9 mouse cellular contexts compared by ENCODE assay signal in genomic region chr19:17836566-17837470, GRCm38 (mm10). TPM values are rescaled to one million over a fixed set of nuclear protein-coding genes. Genes with fewer than 3 reads are reported as not detected.
DNase-seq lines count a peak whose midpoint lies in the region; ATAC-seq and TF ChIP-seq lines count a peak whose summit lies in the region.
"Had no signal": no experiment of that assay in that cellular context is flagged by ENCODE, and none has a peak within 500 bp of the region (broad histone marks: within the 10 kb centered on the region; RNA-seq: fewer than 3 reads in every experiment).

No protein-coding gene starts in this region.

- H3K4me2 ChIP-seq in intestine, postnatal 0 days (replicated peaks; ENCODE audit: low read depth), result peak overlapping the region; percentile 87
- peak overlapping the region; percentile 90 for H3K4me2 ChIP-seq in neural tube, embryonic 12.5 days (replicated peaks)

- TF ChIP-seq CTCF in left cerebral cortex, adult 2 months (IDR thresholded peaks at IDR 0.05), result no peak; the same call in 1 of the 2 replicates
- no peak for TF ChIP-seq CTCF in intestine, postnatal 0 days (IDR thresholded peaks at IDR 0.05; ENCODE audit: low read depth)
- no peak for TF ChIP-seq CTCF in liver, adult 2 months (IDR thresholded peaks at IDR 0.05; ENCODE audit: low read depth, low read length)

- DNase-seq in left cerebral cortex, adult 2 months (ENCODE audit: extremely low spot score in 1 of 2, low spot score in 2 of 2), result peak; percentile 27 to 37
- no peak for DNase-seq in left cerebral cortex, adult 11 months (ENCODE audit: low spot score)
- DNase-seq in embryonic facial prominence, embryonic 10.5 days (ENCODE audit: low spot score), result peak; percentile 78
- peak; percentile 36 to 60 for DNase-seq in heart, adult 18-20 months
- DNase-seq in liver, adult 2 months (ENCODE audit: extremely low read depth, low read depth, low spot score), result peak; percentile 73
- DNase-seq in yolk sac, embryonic 10.5 days (ENCODE audit: low spot score), result peak; percentile 72

- ATAC-seq in intestine, postnatal 0 days, result peak; percentile 66
- peak; percentile 91 for ATAC-seq in neural tube, embryonic 12.5 days (ENCODE audit: low FRiP score, low read depth)

- intact Hi-C loops in left cerebral cortex, adult 2 months (cut with DNase I), result no loop called here

- H3K27ac ChIP-seq in left cerebral cortex, adult 2 months, result peak overlapping the region; percentile 67
- H3K27ac ChIP-seq in embryonic facial prominence, embryonic 10.5 days (replicated peaks), result peak overlapping the region; percentile 92
- peak overlapping the region; percentile 80 for H3K27ac ChIP-seq in intestine, postnatal 0 days (ENCODE audit: low read depth, low read length)
- peak overlapping the region; percentile 64 for H3K27ac ChIP-seq in liver, adult 2 months (replicated peaks; ENCODE audit: insufficient read depth, low read depth, low read length)
- H3K27ac ChIP-seq in neural tube, embryonic 12.5 days, result peak overlapping the region; percentile 50

- peaks cover 15% of the 10 kb centered on the region for H3K27me3 ChIP-seq in embryonic facial prominence, embryonic 10.5 days (replicated peaks; ENCODE audit: low read depth, poor library complexity, severe bottlenecking)
- H3K27me3 ChIP-seq in intestine, postnatal 0 days (replicated peaks; ENCODE audit: control insufficient read depth, insufficient read depth, low read length), result no peaks in the 10 kb centered on the region
- no peaks in the 10 kb centered on the region for H3K27me3 ChIP-seq in liver, adult 2 months (ENCODE audit: control insufficient read depth, insufficient read depth, low read length)
- H3K27me3 ChIP-seq in neural tube, embryonic 12.5 days (replicated peaks), result peaks cover 11% of the 10 kb centered on the region; the same call in 1 of the 2 replicates

- H3K4me3 ChIP-seq in left cerebral cortex, adult 2 months, result peak overlapping the region; percentile 69
- peak overlapping the region; percentile 84 for H3K4me3 ChIP-seq in embryonic facial prominence, embryonic 10.5 days
- H3K4me3 ChIP-seq in intestine, postnatal 0 days (ENCODE audit: low read depth, low read length), result peak overlapping the region; percentile 77
- H3K4me3 ChIP-seq in liver, adult 2 months (ENCODE audit: insufficient read depth, low read depth, low read length), result peak overlapping the region; percentile 66
- peak overlapping the region; percentile 72 for H3K4me3 ChIP-seq in neural tube, embryonic 12.5 days

- H3K79me2 ChIP-seq in liver, adult 2 months (ENCODE audit: control insufficient read depth, insufficient read depth, low read length), result peaks cover 2% of the 10 kb centered on the region; the same call in 1 of the 2 replicates

- H3K9ac ChIP-seq in intestine, postnatal 0 days (ENCODE audit: low read depth, low read length), result peak overlapping the region; percentile 79
- H3K9ac ChIP-seq in liver, adult 2 months (ENCODE audit: low read depth, low read length), result peak overlapping the region; percentile 87
- peak overlapping the region; percentile 77 for H3K9ac ChIP-seq in neural tube, embryonic 12.5 days

- WGBS in embryonic facial prominence, embryonic 10.5 days, result under 1% methylated on average over 72 of the region's 72 CpGs
- WGBS in intestine, postnatal 0 days, result under 1% methylated on average over 72 of the region's 72 CpGs
- under 1% methylated on average over 71 of the region's 72 CpGs for WGBS in liver, adult 2 months
- WGBS in neural tube, embryonic 12.5 days, result under 1% methylated on average over 72 of the region's 72 CpGs

- TF ChIP-seq POLR2A in liver, adult 2 months (IDR thresholded peaks at IDR 0.05; ENCODE audit: extremely low read depth, insufficient read depth, low read length), result no peak

- H3K4me1 ChIP-seq in embryonic facial prominence, embryonic 10.5 days, result peaks cover 39% of the 10 kb centered on the region
- 0 out of 2 replicates have a peak, but pooled peaks cover 5% of the 10 kb centered on the region for H3K4me1 ChIP-seq in intestine, postnatal 0 days (replicated peaks; ENCODE audit: control insufficient read depth, insufficient read depth, low read length)
- no peaks in the 10 kb centered on the region for H3K4me1 ChIP-seq in liver, adult 2 months (ENCODE audit: control insufficient read depth, insufficient read depth, low read length)
- H3K4me1 ChIP-seq in neural tube, embryonic 12.5 days, result peaks cover 15% of the 10 kb centered on the region

- no peaks in the 10 kb centered on the region for H3K9me3 ChIP-seq in embryonic facial prominence, embryonic 10.5 days
- H3K9me3 ChIP-seq in intestine, postnatal 0 days (ENCODE audit: control insufficient read depth), result no peaks in the 10 kb centered on the region
- H3K9me3 ChIP-seq in neural tube, embryonic 12.5 days, result no peaks in the 10 kb centered on the region

- no peaks in the 10 kb centered on the region for H3K36me3 ChIP-seq in embryonic facial prominence, embryonic 10.5 days (replicated peaks)
- no peaks in the 10 kb centered on the region for H3K36me3 ChIP-seq in intestine, postnatal 0 days (ENCODE audit: control insufficient read depth, insufficient read depth)
- no peaks in the 10 kb centered on the region for H3K36me3 ChIP-seq in liver, adult 2 months (ENCODE audit: control insufficient read depth, insufficient read depth, low read length)
- no peaks in the 10 kb centered on the region for H3K36me3 ChIP-seq in neural tube, embryonic 12.5 days

RNA-seq across cellular contexts. Expression of gene Pcsk5, which starts 0.6 kb away (rescaled TPM):
- total RNA-seq in left cerebral cortex, adult 2 months (2021), result 10 to 100 TPM; 11.2 to 12.3 TPM
- 10.7 and 14.3 TPM in 2 replicates for polyA plus RNA-seq in embryonic facial prominence, embryonic 10.5 days (2016; fragmentation: Nextera tagmentation; extraction: Ambion mirVana)
- total RNA-seq in heart, adult 18-20 months (2021), result 1 to 10 TPM; 1.8 to 2.5 TPM
- 21.1 and 25.2 TPM in 2 replicates for polyA plus RNA-seq in intestine, postnatal 0 days (2015; fragmentation: Nextera tagmentation; extraction: Ambion mirVana)
- total RNA-seq in liver, adult 2 months (2014; rRNA removed), result 9.9 and 10.8 TPM in 2 replicates
- 4.2 and 4.7 TPM in 2 replicates for polyA plus RNA-seq in liver, adult 2 months (2012; rRNA removed)
- 10.4 and 10.9 TPM in 2 replicates for polyA plus RNA-seq in neural tube, embryonic 12.5 days (2016; fragmentation: Nextera tagmentation; extraction: Ambion mirVana)
- polyA plus RNA-seq: C2C12 had no signal
